Mouse (Mus musculus) forebrain, embryonic 11.5 days (tissue): ENCODE measurements at regions not wholly inside any gene's neighbourhood (a gene's known extent, or its start where the extent isn't known, plus 50 kb on each side); places are given as distances from the start of the nearest gene placed in this dataset.

Source experiments
- ATAC-seq: fragments of 200-750 bp; cut with Nextera tagmentation; replicated peaks from 2 replicates; pipeline ENCODE4 v1.8.0; 2017; ENCODE audit warnings: moderate TSS enrichment; ENCODE audit not compliant: low FRiP score
- DNase-seq: peaks from one replicate; pipeline ENCODE4 v3.0.0-alpha.2; 2017; ENCODE audit warnings: low spot score
- H3K27ac ChIP-seq: fragments of 300-500 bp; sonication (generic); 2 replicates; pipeline ENCODE4 v1.5.1; 2014; ENCODE audit warnings: low read depth, low read length
- H3K27me3 ChIP-seq: fragments of 300-500 bp; sonication (generic); 2 replicates; pipeline ENCODE4 v1.6.1; 2014; ENCODE audit warnings: mild to moderate bottlenecking, low read length, mixed read lengths; ENCODE audit not compliant: control insufficient read depth, insufficient read depth
- H3K36me3 ChIP-seq: fragments of 300-500 bp; sonication (generic); 2 replicates; pipeline ENCODE4 v1.6.1; 2014; ENCODE audit warnings: mild to moderate bottlenecking, low read length, moderate library complexity, mixed read lengths; ENCODE audit not compliant: control insufficient read depth, insufficient read depth
- H3K4me1 ChIP-seq: fragments of 300-500 bp; sonication (generic); replicated peaks from 2 replicates; pipeline ENCODE4 v1.6.1; 2014; ENCODE audit warnings: low read length, mixed read lengths; ENCODE audit not compliant: control insufficient read depth, insufficient read depth
- H3K4me2 ChIP-seq: fragments of 300-500 bp; sonication (generic); 2 replicates; pipeline ENCODE4 v1.6.1; 2014; ENCODE audit warnings: low read depth, mild to moderate bottlenecking, low read length, moderate library complexity, mixed read lengths; ENCODE audit not compliant: severe bottlenecking
- H3K4me3 ChIP-seq: fragments of 300-500 bp; sonication (generic); 2 replicates; pipeline ENCODE4 v1.5.1; 2014; ENCODE audit warnings: low read depth, low read length
- H3K9ac ChIP-seq: fragments of 300-500 bp; sonication (generic); 2 replicates; pipeline ENCODE4 v1.6.1; 2014; ENCODE audit warnings: low read length
- H3K9me3 ChIP-seq: fragments of 300-500 bp; sonication (generic); 2 replicates; pipeline ENCODE4 v1.6.1; 2016; ENCODE audit warnings: low read length, mixed read lengths; ENCODE audit not compliant: control insufficient read depth
- WGBS: fragments of 180-500 bp; shearing (Covaris S2); extraction: QIAGEN DNeasy Blood & Tissue Kit; methylation state at CpG from one replicate; pipeline ENCODE4 v1.1.7; 2014; 5-methylcytosine and 5-hydroxymethylcytosine counted together

GRCm38 (mm10) chr4:95234030-95234555 is 182.1 kb upstream of the Jun start:
- no peak overlapping the region for H3K4me3 ChIP-seq
- DNase-seq = no peak
- ATAC-seq = no peak
- H3K9me3 ChIP-seq = no peaks in the 10 kb centered on the region
- 93% methylated on average over 2 of the region's 2 CpGs for WGBS
- H3K36me3 ChIP-seq = no peaks in the 10 kb centered on the region
- H3K27ac ChIP-seq = no peak overlapping the region
- H3K4me2 ChIP-seq = no peak overlapping the region
- H3K4me1 ChIP-seq = no peaks in the 10 kb centered on the region
- no peaks in the 10 kb centered on the region for H3K27me3 ChIP-seq
- no peak overlapping the region for H3K9ac ChIP-seq

- WGBS = 97% methylated on average over 1 of the region's 1 CpGs
- H3K9me3 ChIP-seq = no peaks in the 10 kb centered on the region
- H3K27me3 ChIP-seq = no peaks in the 10 kb centered on the region
- H3K36me3 ChIP-seq = no peaks in the 10 kb centered on the region
- no peaks in the 10 kb centered on the region for H3K4me1 ChIP-seq
- H3K27ac ChIP-seq = no peak overlapping the region
- H3K4me2 ChIP-seq = no peak overlapping the region
- DNase-seq = no peak
- H3K9ac ChIP-seq = no peak overlapping the region
- H3K4me3 ChIP-seq = no peak overlapping the region
- ATAC-seq = no peak
Measured at GRCm38 (mm10) chr4:95247977-95248376, 196.0 kb upstream of the Jun start.

- no peaks in the 10 kb centered on the region for H3K9me3 ChIP-seq
- no peak overlapping the region for H3K4me2 ChIP-seq
- H3K27me3 ChIP-seq = no peaks in the 10 kb centered on the region
- no peak for ATAC-seq
- H3K36me3 ChIP-seq = no peaks in the 10 kb centered on the region
- no peak overlapping the region for H3K9ac ChIP-seq
- WGBS = 91% methylated on average over 4 of the region's 4 CpGs
- H3K4me3 ChIP-seq = no peak overlapping the region
- no peaks in the 10 kb centered on the region for H3K4me1 ChIP-seq
- H3K27ac ChIP-seq = no peak overlapping the region
- DNase-seq = no peak
Measured at GRCm38 (mm10) chr4:95249031-95249430, 197.0 kb upstream of the Jun start.

GRCm38 (mm10) chr4:95250083-95250482 is 198.1 kb upstream of the Jun start:
- Histone ChIP-seq H3K27ac (no peak overlapping the region), H3K4me3 (no peak overlapping the region), H3K4me1 (no peaks in the 10 kb centered on the region), H3K36me3 (no peaks in the 10 kb centered on the region), H3K9ac (no peak overlapping the region), H3K4me2 (no peak overlapping the region), H3K9me3 (no peaks in the 10 kb centered on the region), H3K27me3 (no peaks in the 10 kb centered on the region)
- DNase-seq (no peak), ATAC-seq (no peak)
- WGBS = 26% methylated on average over 1 of the region's 1 CpGs

- Histone ChIP-seq H3K36me3 (no peaks in the 10 kb centered on the region), H3K27me3 (no peaks in the 10 kb centered on the region), H3K4me3 (no peak overlapping the region), H3K4me2 (no peak overlapping the region), H3K9ac (no peak overlapping the region), H3K9me3 (no peaks in the 10 kb centered on the region), H3K4me1 (no peaks in the 10 kb centered on the region), H3K27ac (no peak overlapping the region)
- no peak for DNase-seq
- no peak for ATAC-seq
Measured at GRCm38 (mm10) chr4:95269766-95270165, 217.7 kb upstream of the Jun start.

GRCm38 (mm10) chr4:95270389-95270788 is 218.4 kb upstream of the Jun start:
- no peak overlapping the region for H3K4me2 ChIP-seq

GRCm38 (mm10) chr4:95276231-95276630 is 224.2 kb upstream of the Jun start:
- Histone ChIP-seq H3K4me2 (no peak overlapping the region), H3K9ac (no peak overlapping the region), H3K27me3 (no peaks in the 10 kb centered on the region), H3K27ac (no peak overlapping the region), H3K9me3 (no peaks in the 10 kb centered on the region), H3K4me3 (no peak overlapping the region), H3K36me3 (no peaks in the 10 kb centered on the region), H3K4me1 (0 out of 2 replicates have a peak, but pooled peaks cover 2% of the 10 kb centered on the region)
- DNase-seq = no peak
- ATAC-seq = no peak
- 66% methylated on average over 3 of the region's 3 CpGs for WGBS

More at GRCm38 (mm10) chr4:95270389-95270788, 218.4 kb upstream of the Jun start:
- no peaks in the 10 kb centered on the region for H3K36me3 ChIP-seq
- H3K4me3 ChIP-seq = no peak overlapping the region
- DNase-seq (no peak), ATAC-seq (no peak)
- no peaks in the 10 kb centered on the region for H3K4me1 ChIP-seq
- no peaks in the 10 kb centered on the region for H3K27me3 ChIP-seq
- H3K9ac ChIP-seq = no peak overlapping the region
- WGBS = 79% methylated on average over 1 of the region's 1 CpGs
- no peak overlapping the region for H3K27ac ChIP-seq
- H3K9me3 ChIP-seq = no peaks in the 10 kb centered on the region

GRCm38 (mm10) chr4:95277989-95278713 is 226.1 kb upstream of the Jun start:
- no peak overlapping the region for H3K4me2 ChIP-seq
- no peak for DNase-seq
- no peak for ATAC-seq

GRCm38 (mm10) chr4:95278714-95279095 is 226.7 kb upstream of the Jun start:
- H3K27me3 ChIP-seq = no peaks in the 10 kb centered on the region
- H3K4me1 ChIP-seq = 0 out of 2 replicates have a peak, but pooled peaks cover 2% of the 10 kb centered on the region
- H3K36me3 ChIP-seq = no peaks in the 10 kb centered on the region
- 56% methylated on average over 13 of the region's 13 CpGs for WGBS
- ATAC-seq (no peak), DNase-seq (no peak)
- H3K9me3 ChIP-seq = no peaks in the 10 kb centered on the region
- H3K9ac ChIP-seq = no peak overlapping the region
- H3K4me3 ChIP-seq = no peak overlapping the region
- H3K4me2 ChIP-seq = no peak overlapping the region
- H3K27ac ChIP-seq = no peak overlapping the region

More at GRCm38 (mm10) chr4:95277989-95278713, 226.1 kb upstream of the Jun start:
- Histone ChIP-seq H3K4me3 (no peak overlapping the region), H3K36me3 (no peaks in the 10 kb centered on the region), H3K9ac (no peak overlapping the region), H3K9me3 (no peaks in the 10 kb centered on the region), H3K27me3 (no peaks in the 10 kb centered on the region), H3K4me1 (0 out of 2 replicates have a peak, but pooled peaks cover 2% of the 10 kb centered on the region), H3K27ac (no peak overlapping the region)
- WGBS = 57% methylated on average over 11 of the region's 11 CpGs
